Mouse (Mus musculus) thymus, postnatal 10 days (tissue): ENCODE measurements around the gene Trcg1.
"Not testable (repeated sequence)": the region's sequence is repeated elsewhere in the genome, so short reads cannot be mapped to it uniquely, and the experiment has no call there.

ENCODE experiments used
- DNase-seq, 2 experiments: peaks; one replicate each; pipeline ENCODE4 v3.0.0; 2021; ENCODE audit warnings: low spot score in 2 of 2

Gene Trcg1

GRCm38 (mm10) chr9:57236256-57236655 is at the start of gene Trcg1:
Trcg1 (plus strand) TSS chr9:57236556.
- DNase-seq: no peak

- no peak for DNase-seq
Measured at GRCm38 (mm10) chr9:57196708-57197107, 39.6 kb upstream of the Trcg1 start.

GRCm38 (mm10) chr9:57197414-57197813 is 38.9 kb upstream of the Trcg1 start:
- DNase-seq: no peak

- no peak for DNase-seq
Measured at GRCm38 (mm10) chr9:57202981-57203380, 33.4 kb upstream of the Trcg1 start.

DNA sequence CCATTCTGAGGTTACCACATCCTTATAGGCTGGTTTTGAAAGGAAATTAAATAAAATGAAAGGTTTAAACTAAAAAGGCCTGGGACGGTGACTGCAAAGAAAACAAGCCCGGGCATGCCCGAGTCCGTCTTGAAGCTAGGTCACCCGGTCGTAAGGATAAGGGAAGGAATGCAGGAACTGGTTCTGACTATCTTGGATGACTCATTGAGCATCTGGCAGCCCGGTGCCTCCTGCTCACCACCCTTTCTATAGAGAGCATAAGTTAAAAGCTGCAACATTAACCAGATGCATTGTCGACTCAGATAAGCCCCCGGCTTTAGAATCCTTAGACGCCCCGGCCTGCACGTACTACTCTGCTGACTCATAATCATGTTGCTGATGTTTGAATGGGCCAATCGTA is 32.8 kb upstream of the Trcg1 start:
- not testable (repeated sequence) for DNase-seq

GRCm38 (mm10) chr9:57206896-57207295 is 29.5 kb upstream of the Trcg1 start:
- no peak for DNase-seq

GRCm38 (mm10) chr9:57209316-57209715 is 27.0 kb upstream of the Trcg1 start:
- peak in 1 of 2 experiments; percentile 38 for DNase-seq

- DNase-seq: no peak
Measured at GRCm38 (mm10) chr9:57212448-57213222, 23.7 kb upstream of the Trcg1 start.

GRCm38 (mm10) chr9:57214500-57214899 is 21.9 kb upstream of the Trcg1 start:
- DNase-seq: no peak

GRCm38 (mm10) chr9:57217220-57217619 is 19.1 kb upstream of the Trcg1 start:
- DNase-seq: no peak

- DNase-seq: no peak
Measured at GRCm38 (mm10) chr9:57218776-57219175, 17.6 kb upstream of the Trcg1 start.

GRCm38 (mm10) chr9:57219511-57219910 is 16.8 kb upstream of the Trcg1 start:
- no peak for DNase-seq

DNA sequence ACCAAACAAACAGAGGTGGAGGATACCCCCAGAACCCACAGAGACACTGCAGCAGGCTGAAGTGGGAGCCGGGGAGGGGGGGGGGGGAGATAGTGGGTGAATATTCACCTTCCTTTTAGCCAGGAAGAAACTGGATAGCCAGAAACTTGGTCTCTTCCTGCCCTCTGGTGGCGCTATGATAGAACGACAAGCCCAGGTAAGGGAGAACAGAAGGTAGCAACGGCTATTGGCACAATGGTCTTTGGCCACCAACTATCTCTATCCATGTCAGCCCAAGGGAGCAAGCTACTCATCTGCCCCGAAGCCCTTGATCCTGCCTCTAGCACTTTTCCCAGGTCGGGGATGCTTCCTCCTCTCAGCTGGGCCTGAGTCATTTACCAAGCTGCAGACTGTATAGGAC is 16.0 kb upstream of the Trcg1 start:
- peak; percentile 11 to 44 for DNase-seq

DNA sequence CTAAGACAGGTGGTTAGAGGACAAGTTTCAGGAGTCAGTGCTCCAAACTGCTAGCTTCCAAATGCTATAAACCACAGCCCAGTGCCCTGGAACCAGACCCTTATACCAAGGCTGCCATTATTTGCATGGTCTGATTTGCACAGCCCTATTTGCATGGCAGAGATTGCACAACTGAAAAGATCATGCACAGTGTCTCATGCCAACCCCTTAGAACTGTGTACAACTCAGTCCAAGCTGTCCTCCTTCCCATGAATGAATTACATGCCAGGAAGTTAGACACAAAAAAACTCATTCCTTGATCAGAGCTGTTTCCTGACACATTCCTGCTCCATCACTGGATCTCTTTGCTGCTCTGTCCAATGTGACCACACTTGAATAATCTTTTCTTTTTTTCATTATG is 13.0 kb upstream of the Trcg1 start:
- DNase-seq: no peak

GRCm38 (mm10) chr9:57225780-57226627 is 10.4 kb upstream of the Trcg1 start:
- DNase-seq: no peak

- not testable (repeated sequence) for DNase-seq
Measured at GRCm38 (mm10) chr9:57226628-57227122, 9.7 kb upstream of the Trcg1 start.

DNA sequence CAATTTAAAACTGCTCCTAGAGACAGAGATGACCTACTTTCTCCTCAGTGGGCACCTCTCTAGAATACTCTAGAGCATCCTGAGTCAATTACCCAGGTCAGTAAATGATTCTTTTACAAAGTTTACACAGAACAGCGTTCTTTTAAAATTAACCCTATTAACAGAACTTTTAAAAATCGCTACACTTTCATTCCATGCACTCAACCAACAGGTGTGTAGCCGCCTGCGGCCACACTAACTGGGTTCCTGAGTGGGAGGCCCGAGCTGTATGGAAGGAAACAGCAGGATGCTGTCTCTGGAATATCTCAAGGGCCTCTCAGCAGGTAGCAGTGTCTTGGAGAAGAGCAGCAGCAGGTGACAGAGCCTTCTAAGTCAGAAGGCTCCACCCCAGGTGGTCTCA is 9.2 kb upstream of the Trcg1 start:
- DNase-seq: no peak

GRCm38 (mm10) chr9:57228186-57228585 is 8.2 kb upstream of the Trcg1 start:
- DNase-seq: no peak

GRCm38 (mm10) chr9:57229726-57230125 is 6.6 kb upstream of the Trcg1 start:
- DNase-seq: no peak

DNA sequence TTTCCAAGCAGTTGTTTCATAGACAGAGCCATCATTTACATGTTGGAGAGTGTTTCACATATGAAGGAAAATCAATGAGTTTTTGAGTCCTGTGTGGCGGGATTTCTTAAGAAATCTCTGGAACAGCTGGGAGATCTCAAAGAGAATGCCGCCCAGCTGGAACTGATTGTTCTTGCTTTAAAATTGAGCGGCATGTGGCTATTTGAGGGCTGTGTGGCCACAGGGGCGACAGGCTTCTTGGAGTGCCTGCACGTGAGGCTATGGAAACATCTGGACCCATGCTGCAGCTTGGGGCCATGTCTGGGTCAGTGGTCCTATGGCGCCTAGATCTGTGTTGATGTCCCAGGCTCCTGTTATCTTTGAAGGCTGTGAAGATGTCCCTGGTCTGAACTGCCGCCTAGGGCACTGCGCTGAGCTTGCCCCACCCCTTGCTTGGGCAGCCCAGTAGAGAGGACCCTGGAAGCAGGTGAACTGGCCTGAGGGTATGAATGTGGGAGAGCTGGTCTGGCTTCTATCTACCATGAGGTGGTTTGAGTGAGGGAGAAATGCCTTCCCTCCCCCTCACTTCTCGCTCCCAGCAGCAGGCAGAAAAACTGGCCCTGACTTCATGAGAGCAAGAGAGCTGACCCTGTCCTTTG is 6.1 kb upstream of the Trcg1 start:
- no peak for DNase-seq

DNA sequence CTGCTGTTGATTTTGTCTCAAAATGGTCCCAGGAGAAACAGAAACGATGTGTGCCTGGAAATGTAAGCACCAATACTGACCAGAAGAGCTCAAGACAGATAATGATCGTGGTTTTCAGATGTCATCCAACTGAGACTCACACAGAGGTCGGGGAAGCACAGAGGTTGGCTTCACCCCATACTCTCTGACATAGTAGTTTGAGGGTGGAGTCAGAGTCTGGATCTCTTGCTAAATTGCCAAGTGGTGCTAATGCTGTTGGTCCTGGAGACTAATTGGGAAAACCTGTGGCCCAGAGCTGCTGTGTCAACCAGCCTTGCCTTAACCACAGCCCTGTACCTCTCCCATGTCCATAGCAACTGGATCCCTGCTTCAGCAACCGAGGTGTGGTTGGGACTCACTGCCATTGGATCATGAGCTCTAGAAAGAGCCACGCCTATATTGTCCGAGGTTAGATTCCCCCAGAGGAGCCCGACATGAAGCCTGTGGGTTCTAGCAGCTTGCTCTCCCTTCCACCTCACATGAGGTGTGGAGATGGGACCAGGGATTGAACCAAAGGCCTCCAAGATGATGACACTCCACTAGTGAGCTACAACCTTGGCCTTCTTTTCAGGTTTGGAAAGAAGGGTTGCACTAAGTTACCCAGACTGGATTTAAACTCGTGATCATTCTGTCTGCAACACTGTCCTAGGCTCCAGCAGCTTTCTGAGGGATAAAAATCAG is 4.7 kb upstream of the Trcg1 start:
- no peak for DNase-seq
